Mouse (Mus musculus) ovary, postnatal 14 days (tissue): ENCODE data around the gene Aoc2.
"Not testable (repeated sequence)": the region's sequence is repeated elsewhere in the genome, so short reads cannot be mapped to it uniquely, and the experiment has no call there.

Experiments
- DNase-seq: peaks from one replicate; pipeline ENCODE4 v3.0.0; 2022; ENCODE audit warnings: low spot score

The Aoc2 gene

GRCm38 (mm10) chr11:101315665-101316500, 9.0 kb upstream of the Aoc2 start, which contains the start of gene Psme3:
Gene Psme3 (plus strand): TSS chr11:101316213.
- DNase-seq: peak; percentile 85

DNA sequence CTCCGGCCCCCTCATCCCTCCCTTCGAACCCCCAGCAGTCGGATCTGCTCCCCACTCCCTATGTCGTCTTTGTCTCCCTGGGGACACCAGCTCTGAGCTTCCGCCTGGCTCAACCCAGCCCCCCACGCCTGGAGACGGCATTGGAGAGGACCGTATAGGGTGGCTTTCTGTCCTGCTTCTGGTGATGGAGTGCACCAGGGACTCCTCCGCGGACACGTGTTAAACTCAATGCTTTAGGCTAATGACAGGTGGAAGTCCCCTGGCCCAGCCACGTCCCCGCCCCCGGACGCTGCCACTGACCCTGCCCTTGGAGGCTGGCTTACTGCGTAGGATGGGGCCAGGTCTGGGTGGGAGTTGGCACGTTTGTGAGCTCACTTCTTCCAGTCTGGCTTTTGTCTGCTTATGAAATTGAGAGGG, 8.4 kb upstream of the Aoc2 start:
- no peak for DNase-seq

DNA sequence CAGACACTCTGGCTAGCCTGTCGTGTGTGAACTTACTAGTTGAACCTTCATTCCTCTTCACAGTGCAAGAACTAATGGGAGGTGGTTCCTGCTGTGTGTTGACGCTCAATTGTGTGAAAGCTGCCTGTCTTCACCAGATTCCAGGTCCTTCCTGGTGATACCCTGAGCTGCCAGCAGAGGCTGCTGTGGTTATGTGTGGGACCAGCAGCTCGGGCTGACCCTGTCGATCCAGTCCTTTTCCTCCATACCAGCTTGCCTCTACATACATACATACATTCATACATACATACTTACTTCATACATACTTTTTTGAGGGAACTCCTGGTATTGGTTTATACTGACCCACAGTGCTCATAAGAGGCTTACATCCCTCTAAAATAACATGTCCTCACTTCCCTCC, 1.3 kb upstream of the Aoc2 start:
- DNase-seq: peak; percentile 53

- not testable (repeated sequence) for DNase-seq
Observed at GRCm38 (mm10) chr11:101325201-101325600, 338 bp downstream of the Aoc2 start.

DNA sequence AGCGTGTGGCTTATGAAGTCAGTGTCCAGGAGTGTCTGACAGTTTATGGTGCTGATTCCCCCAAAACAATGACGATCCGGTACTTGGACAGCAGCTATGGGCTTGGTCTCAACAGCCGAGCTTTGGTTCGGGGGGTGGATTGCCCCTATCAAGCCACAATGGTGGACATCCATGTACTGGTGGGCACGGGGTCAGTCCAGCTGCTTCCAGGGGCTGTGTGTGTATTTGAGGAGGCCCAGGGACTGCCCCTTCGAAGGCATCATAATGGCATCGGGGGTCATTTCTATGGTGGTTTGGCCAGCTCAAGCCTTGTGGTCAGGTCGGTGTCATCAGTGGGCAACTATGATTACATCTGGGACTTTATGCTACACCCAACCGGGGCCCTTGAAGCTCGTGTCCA, 1.3 kb downstream of the Aoc2 start:
- no peak for DNase-seq

GRCm38 (mm10) chr11:101327311-101327710, 2.4 kb downstream of the Aoc2 start:
- no peak for DNase-seq

- DNase-seq: no peak
Observed at GRCm38 (mm10) chr11:101328941-101329635, 4.2 kb downstream of the Aoc2 start.

DNA sequence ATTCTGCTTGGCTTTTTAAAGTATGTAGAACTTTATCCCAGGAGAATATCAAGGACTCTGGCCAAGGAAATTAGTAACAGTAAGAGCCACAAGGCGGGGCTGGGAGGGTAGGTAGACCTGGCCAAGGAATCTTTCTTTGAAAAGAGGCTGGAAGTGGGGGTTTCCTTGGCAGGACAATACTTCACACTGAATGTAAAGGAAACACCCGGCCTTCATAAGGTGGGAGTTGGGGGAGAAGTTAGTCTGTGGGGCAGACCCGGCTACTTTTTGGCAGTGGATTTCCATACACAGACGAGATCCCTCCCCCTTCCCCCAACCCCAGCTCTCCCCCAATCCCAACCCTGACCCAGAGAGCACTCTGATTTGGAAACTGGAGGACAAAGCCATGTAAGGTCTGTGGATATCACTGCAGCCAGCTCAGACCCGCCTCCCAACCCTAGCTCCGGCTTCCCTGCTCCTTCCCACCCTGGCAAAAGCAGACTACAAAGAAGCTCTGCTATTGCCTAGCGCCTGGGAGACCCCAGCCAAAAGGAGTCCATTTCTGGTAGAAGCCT, 5.6 kb downstream of the Aoc2 start, which contains the start of gene Aoc3:
TSS of gene Aoc3 (plus strand) at position 235 of the 554 bp plus-strand sequence.
- peak; percentile 29 for DNase-seq

DNA sequence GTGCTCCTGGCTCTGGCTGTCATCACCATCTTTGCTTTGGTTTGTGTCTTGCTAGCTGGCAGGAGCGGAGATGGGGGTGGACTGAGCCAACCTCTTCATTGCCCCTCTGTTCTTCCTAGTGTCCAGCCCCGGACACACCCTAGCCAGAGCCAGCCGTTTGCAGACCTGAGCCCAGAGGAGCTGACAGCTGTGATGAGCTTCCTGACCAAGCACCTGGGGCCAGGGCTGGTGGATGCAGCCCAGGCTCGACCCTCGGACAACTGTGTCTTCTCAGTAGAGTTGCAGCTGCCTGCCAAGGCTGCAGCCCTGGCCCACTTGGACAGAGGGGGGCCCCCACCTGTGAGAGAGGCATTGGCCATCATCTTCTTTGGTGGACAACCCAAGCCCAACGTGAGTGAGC, 6.1 kb downstream of the Aoc2 start:
- DNase-seq: not testable (repeated sequence)

DNA sequence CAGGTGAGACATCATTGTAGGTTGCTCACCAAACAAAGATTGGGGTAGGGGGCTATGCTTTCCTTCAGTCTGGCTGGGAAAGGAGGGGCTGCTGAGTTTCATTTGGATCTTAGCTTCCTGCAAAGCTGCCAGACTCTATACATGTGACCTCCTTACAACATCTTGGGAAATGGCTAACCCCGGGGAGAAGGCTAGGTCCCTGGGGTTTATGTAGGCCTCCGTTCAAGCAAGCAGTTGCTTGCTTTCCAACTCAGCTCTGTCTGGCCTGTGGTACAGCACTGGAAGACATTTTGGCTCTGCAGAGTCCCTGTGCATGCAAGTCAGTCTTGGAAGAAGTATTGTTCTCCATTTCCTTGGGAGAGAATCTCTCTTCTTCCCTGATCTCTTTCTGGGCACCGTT, 7.7 kb downstream of the Aoc2 start:
- no peak for DNase-seq

DNA sequence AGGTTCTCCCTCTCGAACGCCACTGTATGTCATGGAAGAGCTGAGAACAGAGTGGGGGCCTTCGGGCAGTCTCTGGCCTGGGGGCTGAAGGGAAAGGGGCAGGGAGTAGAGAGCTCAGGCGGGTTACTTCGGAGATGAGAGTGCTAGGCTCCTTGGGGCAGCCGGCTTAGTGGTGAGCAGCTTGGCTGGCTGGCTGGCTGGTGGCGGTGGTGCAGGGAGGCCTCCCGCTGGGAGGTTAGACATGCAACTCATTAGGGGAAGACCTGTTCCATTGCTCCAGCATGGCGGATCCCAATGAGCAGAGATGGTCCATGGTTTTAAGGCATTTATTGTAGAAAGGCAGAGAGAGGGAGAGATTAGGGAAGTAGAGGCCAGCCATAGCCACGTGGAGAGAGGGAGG, 9.2 kb downstream of the Aoc2 start:
- DNase-seq: no peak

GRCm38 (mm10) chr11:101334516-101334915, 9.7 kb downstream of the Aoc2 start:
- DNase-seq: no peak

- DNase-seq: no peak
Observed at GRCm38 (mm10) chr11:101335685-101336084, 10.8 kb downstream of the Aoc2 start.

DNA sequence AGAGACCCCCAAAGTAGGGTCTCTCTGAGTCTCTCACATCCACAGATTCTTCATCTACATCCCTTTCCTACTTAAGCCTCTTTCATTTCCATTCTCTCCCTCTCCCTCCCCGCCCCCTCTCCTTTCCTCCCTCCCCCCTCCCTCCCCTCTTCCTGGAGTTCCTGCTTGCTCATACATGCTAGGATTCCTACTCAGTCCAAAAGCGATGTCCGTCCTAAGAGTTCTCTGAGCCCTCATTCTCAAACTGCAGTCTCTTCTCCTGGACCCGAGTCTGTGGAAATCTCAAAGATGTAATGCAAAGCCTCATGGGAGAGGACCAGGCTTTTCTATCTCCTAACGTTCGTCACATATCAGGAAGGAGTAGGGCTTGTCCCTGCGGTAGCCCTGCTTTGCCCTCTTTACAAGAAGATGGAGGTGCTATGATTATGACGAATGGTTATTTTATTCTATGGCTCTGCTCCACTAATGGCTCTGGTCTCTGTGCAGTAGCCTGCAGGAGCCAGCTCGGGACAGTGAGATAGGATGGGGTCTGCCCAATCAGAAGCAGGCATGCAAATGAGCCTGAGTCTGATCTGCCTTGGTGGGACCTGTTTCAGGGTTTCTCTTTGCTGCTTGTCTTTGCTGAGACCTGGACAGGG, 13.4 kb downstream of the Aoc2 start:
- no peak for DNase-seq

DNA sequence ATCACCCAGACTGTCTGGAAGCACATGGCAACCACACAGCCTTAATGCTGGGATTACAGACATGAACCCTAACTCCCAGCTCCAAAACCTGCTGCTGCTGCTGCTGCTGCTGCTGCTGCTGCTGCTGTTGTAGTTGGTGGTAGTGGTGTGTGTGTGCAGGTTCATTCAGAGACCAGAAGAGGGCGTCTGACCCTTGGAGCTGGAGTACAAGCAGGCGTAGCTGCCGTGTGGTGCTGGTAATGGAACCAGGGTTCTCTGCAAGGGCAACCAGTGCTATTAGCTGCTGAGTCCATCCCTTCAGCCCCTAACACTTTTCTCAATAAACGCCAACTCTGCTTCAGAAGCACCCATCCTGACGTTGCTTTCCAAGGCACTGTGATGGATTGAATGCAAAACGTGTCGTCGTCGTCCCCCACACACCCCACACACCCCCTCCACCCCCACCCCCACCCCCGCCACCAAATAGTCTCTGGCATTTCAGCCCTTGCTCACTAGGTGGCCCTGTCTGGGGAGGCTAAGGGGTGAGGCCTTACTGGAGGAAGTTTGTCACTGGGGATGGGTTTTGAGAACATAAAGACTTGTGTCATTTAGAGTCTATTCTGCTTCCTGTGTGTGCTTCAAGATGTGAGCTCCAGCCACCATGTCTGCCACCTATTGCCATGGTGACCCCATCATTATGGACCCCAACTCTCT, 22.4 kb downstream of the Aoc2 start:
- no peak for DNase-seq

DNA sequence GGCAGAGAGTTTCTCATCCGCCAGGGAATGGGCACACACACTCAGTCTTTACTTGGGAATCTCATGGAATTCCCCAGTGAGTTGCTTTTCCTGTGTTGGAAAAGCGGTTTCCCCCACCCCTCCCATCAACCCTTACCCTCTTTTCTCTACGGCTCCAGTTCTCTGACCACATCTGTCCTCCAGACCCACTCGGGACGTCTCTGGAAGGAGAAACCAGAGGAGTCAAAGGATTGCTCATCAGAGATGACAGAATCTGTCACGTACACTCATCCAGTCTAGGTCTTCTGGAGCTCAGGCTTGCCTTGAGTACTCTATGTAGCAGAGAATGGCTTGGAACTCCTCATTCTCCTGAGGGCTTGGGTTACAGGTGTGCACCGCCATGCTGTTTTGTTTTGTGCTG, 23.9 kb downstream of the Aoc2 start:
- no peak for DNase-seq

DNA sequence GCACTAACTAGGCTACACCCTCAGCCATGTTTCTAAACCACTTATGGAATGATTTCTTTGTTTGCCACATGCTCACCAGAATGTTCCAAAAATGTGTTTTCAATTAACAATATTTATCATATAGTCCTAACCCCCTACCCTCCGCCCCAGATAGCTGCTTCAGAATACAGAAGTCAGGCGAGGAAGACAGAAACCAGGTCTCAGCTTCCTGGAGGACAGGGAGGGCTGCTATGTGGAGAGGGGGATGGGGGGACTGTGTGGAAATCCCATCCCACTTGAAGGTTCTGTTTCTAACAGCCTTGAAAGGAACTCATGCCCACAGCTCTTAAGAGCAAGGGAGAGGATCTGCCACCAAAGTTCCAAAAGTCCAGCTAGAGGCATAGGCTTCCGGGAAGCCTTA, 24.4 kb downstream of the Aoc2 start:
- DNase-seq: no peak

GRCm38 (mm10) chr11:101351100-101351720, 26.3 kb downstream of the Aoc2 start:
- DNase-seq: no peak

- no peak for DNase-seq
Observed at GRCm38 (mm10) chr11:101351721-101352111, 26.9 kb downstream of the Aoc2 start.

DNA sequence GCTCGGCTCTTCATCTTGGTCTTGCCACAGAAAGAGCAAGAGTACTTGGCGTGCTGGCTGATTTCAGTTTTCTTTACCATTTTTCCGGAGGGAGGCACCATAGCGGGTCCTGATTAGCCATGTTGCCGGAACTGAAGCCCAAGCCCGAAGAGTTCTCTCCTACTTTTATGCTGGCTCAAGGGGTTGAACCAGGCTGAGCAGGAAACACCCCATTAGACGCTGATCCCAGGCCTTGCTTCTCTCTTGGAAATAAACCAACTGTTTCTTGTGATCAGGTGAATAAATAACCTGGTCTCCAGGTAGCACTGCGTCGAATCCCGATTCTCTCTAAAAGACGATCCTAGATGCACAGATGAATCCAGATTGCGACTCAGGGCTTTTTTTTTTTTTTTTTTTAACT, 28.6 kb downstream of the Aoc2 start:
- no peak for DNase-seq

DNA sequence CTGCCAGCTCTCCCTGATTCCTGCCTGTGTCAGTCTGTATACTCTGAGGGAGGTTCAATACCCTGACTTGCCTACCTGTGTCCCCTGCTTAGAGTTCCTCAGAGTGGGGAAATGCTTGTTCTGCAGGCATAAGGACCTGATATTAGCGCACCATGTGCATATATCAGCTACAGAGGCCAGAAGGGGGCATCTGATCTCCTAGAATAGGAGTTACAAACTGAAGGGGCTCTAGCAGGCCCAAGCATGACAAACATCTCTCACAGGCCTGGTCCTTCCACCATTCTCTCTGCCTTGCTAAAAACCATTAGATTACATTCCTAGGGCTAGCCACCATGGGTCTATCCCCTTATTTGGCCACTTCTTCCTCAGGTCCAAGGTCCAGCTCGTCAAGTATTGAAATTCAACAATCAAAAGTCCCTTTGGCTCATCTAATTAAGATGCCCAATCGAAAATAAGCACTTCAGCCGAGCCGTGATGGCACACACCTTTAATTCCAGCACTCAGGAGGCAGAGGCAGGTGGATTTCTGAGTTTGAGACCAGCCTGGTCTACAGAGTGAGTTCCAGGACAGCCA, 29.7 kb downstream of the Aoc2 start:
- DNase-seq: no peak
